Mouse (Mus musculus): ENCODE measurements around the gene Acbd3.

GRCm38 (mm10) chr1:180780291-180780690 is 54.4 kb downstream of the Acbd3 start:
- TF ChIP-seq ZNF384 (IDR thresholded peaks at IDR 0.05; ENCODE audit: low read depth, low read length) (no peak), SIN3A (IDR thresholded peaks at IDR 0.05; ENCODE audit: low read length) (no peak), CTCF (conservative IDR thresholded peaks at IDR 0.05 in 1 of 2, IDR thresholded peaks at IDR 0.05 in 1 of 2; ENCODE audit: low read depth in 2 of 2, low read length in 2 of 2) (no peak), EP300 (IDR thresholded peaks at IDR 0.05; ENCODE audit: low read length) (no peak), USF2 (conservative IDR thresholded peaks at IDR 0.05; ENCODE audit: low read depth, low read length) (no peak), NELFE (IDR thresholded peaks at IDR 0.05; ENCODE audit: low read depth, low read length) (no peak), POLR2A (IDR thresholded peaks at IDR 0.05; ENCODE audit: low read depth, low read length) (no peak), JUN (IDR thresholded peaks at IDR 0.05; ENCODE audit: insufficient read depth, low read depth, low read length) (no peak), RAD21 (IDR thresholded peaks at IDR 0.05; ENCODE audit: low read depth, low read length) (no peak), ZMIZ1 (IDR thresholded peaks at IDR 0.05; ENCODE audit: low read depth, low read length) (no peak), MAFK (IDR thresholded peaks at IDR 0.05; ENCODE audit: insufficient replicate concordance, low read length) (no peak)
